Mouse (Mus musculus): ENCODE measurements around the gene Eif4a1.

Gene Eif4a1

GRCm38 (mm10) chr11:69681314-69682208, 9.3 kb upstream of the Eif4a1 start, which contains the start of gene Senp3:
TSS of gene Senp3 (minus strand) at chr11:69682084.
- peak; percentile 85; the same call in 1 of the 2 replicates for ATAC-seq (ENCODE audit: insufficient number of reproducible peaks, low FRiP score, low TSS enrichment)

- ATAC-seq (ENCODE audit: insufficient number of reproducible peaks, low FRiP score, low TSS enrichment) = no peak
Measured at GRCm38 (mm10) chr11:69680136-69680855, 8.1 kb upstream of the Eif4a1 start.

- no peak for ATAC-seq (ENCODE audit: insufficient number of reproducible peaks, low FRiP score, low TSS enrichment)
Measured at GRCm38 (mm10) chr11:69679144-69679543, 6.9 kb upstream of the Eif4a1 start.

GRCm38 (mm10) chr11:69671726-69672124, 498 bp downstream of the Eif4a1 start:
- ATAC-seq (ENCODE audit: insufficient number of reproducible peaks, low FRiP score, low TSS enrichment) = no peak

- peak; percentile 57 for ATAC-seq (ENCODE audit: insufficient number of reproducible peaks, low FRiP score, low TSS enrichment)
Measured at GRCm38 (mm10) chr11:69670786-69671725, 1.2 kb downstream of the Eif4a1 start.

- no peak for ATAC-seq (ENCODE audit: insufficient number of reproducible peaks, low FRiP score, low TSS enrichment)
Measured at GRCm38 (mm10) chr11:69666665-69667005, 5.6 kb downstream of the Eif4a1 start.

- no peak for ATAC-seq (ENCODE audit: insufficient number of reproducible peaks, low FRiP score, low TSS enrichment)
Measured at GRCm38 (mm10) chr11:69665961-69666664, 6.1 kb downstream of the Eif4a1 start, which contains the start of gene Cd68. TSS of gene Cd68 (minus strand) at chr11:69666153.

GRCm38 (mm10) chr11:69665457-69665960, 6.7 kb downstream of the Eif4a1 start:
- no peak for ATAC-seq (ENCODE audit: insufficient number of reproducible peaks, low FRiP score, low TSS enrichment)

- ATAC-seq (ENCODE audit: insufficient number of reproducible peaks, low FRiP score, low TSS enrichment) = no peak
Measured at GRCm38 (mm10) chr11:69664841-69665240, 7.4 kb downstream of the Eif4a1 start.

- no peak for ATAC-seq (ENCODE audit: insufficient number of reproducible peaks, low FRiP score, low TSS enrichment)
Measured at GRCm38 (mm10) chr11:69663795-69664194, 8.4 kb downstream of the Eif4a1 start.

GRCm38 (mm10) chr11:69662967-69663671, 9.1 kb downstream of the Eif4a1 start:
- no peak for ATAC-seq (ENCODE audit: insufficient number of reproducible peaks, low FRiP score, low TSS enrichment)

GRCm38 (mm10) chr11:69662213-69662966, 9.8 kb downstream of the Eif4a1 start, which contains the start of gene Mpdu1:
TSS of gene Mpdu1 (minus strand) at chr11:69662642.
- peak; percentile 90 for ATAC-seq (ENCODE audit: insufficient number of reproducible peaks, low FRiP score, low TSS enrichment)

- ATAC-seq (ENCODE audit: insufficient number of reproducible peaks, low FRiP score, low TSS enrichment) = no peak
Measured at GRCm38 (mm10) chr11:69661221-69661881, 10.9 kb downstream of the Eif4a1 start.

GRCm38 (mm10) chr11:69657462-69657881, 14.8 kb downstream of the Eif4a1 start:
- no peak for ATAC-seq (ENCODE audit: insufficient number of reproducible peaks, low FRiP score, low TSS enrichment)

- ATAC-seq (ENCODE audit: insufficient number of reproducible peaks, low FRiP score, low TSS enrichment) = no peak
Measured at GRCm38 (mm10) chr11:69656617-69657461, 15.4 kb downstream of the Eif4a1 start.

- no peak for ATAC-seq (ENCODE audit: insufficient number of reproducible peaks, low FRiP score, low TSS enrichment)
Measured at GRCm38 (mm10) chr11:69656065-69656455, 16.2 kb downstream of the Eif4a1 start.
